23 mouse cellular contexts compared by ENCODE assay signal in the genomic region with DNA sequence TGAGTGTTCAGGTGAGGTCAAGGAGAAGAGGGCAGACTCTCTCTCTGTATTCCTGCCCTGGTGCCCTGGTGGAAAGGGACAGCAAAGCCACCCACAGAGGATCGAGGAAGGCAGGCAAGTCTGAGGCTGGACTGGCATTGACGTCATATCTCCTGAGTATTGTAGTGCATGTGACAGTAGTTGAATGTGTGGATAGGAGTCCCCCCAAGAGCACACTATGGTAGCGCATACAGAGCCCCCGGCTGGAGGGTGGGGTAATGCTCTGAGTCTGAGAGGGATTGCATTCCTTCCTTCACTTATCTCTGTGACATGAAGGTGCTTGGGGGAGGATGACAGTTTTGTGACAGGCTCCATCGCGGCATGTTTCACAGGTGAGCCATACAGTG. TPM values are rescaled to one million over a fixed set of nuclear protein-coding genes. Genes with fewer than 3 reads are reported as not detected.
DNase-seq lines count a peak whose midpoint lies in the region; ATAC-seq lines count a peak whose summit lies in the region.
"Had no signal": no experiment of that assay in that cellular context is flagged by ENCODE, and none has a peak within 500 bp of the region (broad histone marks: within the 10 kb centered on the region; RNA-seq: fewer than 3 reads in every experiment).

No protein-coding gene starts in this region.

- H3K4me3 ChIP-seq in heart, embryonic 10.5 days = no peak overlapping the region
- H3K4me3 ChIP-seq in limb, embryonic 12.5 days (replicated peaks) = no peak overlapping the region
- no peak overlapping the region for H3K4me3 ChIP-seq in limb, embryonic 10.5 days
- no peak overlapping the region for H3K4me3 ChIP-seq in midbrain, embryonic 11.5 days (ENCODE audit: low read depth, low read length)
- no peak overlapping the region for H3K4me3 ChIP-seq in midbrain, embryonic 16.5 days (ENCODE audit: low read depth, low read length)
- H3K4me3 ChIP-seq: forebrain, embryonic 15.5 days; kidney, embryonic 15.5 days; left cerebral cortex, adult 2 months had no signal

- H3K27me3 ChIP-seq in heart, embryonic 10.5 days (ENCODE audit: insufficient read depth, poor library complexity, severe bottlenecking) = no peaks in the 10 kb centered on the region
- H3K27me3 ChIP-seq in limb, embryonic 12.5 days = no peaks in the 10 kb centered on the region
- H3K27me3 ChIP-seq in limb, embryonic 10.5 days (ENCODE audit: low read depth, poor library complexity, severe bottlenecking) = no peaks in the 10 kb centered on the region
- H3K27me3 ChIP-seq in midbrain, embryonic 11.5 days (ENCODE audit: control insufficient read depth, insufficient read depth, low read length) = no peaks in the 10 kb centered on the region
- no peaks in the 10 kb centered on the region for H3K27me3 ChIP-seq in midbrain, embryonic 16.5 days (ENCODE audit: control insufficient read depth, insufficient read depth, low read depth, low read length)
- H3K27me3 ChIP-seq: forebrain, embryonic 15.5 days; kidney, embryonic 15.5 days had no signal

- H3K4me1 ChIP-seq in heart, embryonic 10.5 days = peaks cover 11% of the 10 kb centered on the region
- peaks cover 9% of the 10 kb centered on the region; the same call in 1 of the 2 replicates for H3K4me1 ChIP-seq in limb, embryonic 12.5 days (replicated peaks)
- peaks cover 9% of the 10 kb centered on the region for H3K4me1 ChIP-seq in limb, embryonic 10.5 days
- peaks cover 4% of the 10 kb centered on the region; the same call in 1 of the 2 replicates for H3K4me1 ChIP-seq in midbrain, embryonic 11.5 days (ENCODE audit: control insufficient read depth, insufficient read depth, low read length)
- no peaks in the 10 kb centered on the region for H3K4me1 ChIP-seq in midbrain, embryonic 16.5 days (ENCODE audit: control insufficient read depth, insufficient read depth, low read length)
- H3K4me1 ChIP-seq: forebrain, embryonic 15.5 days had no signal

- H3K4me2 ChIP-seq in limb, embryonic 12.5 days = no peak overlapping the region
- no peak overlapping the region for H3K4me2 ChIP-seq in midbrain, embryonic 11.5 days
- H3K4me2 ChIP-seq in midbrain, embryonic 16.5 days (ENCODE audit: low read length) = no peak overlapping the region
- H3K4me2 ChIP-seq: forebrain, embryonic 15.5 days; kidney, embryonic 15.5 days had no signal

- 22% methylated on average over 6 of the region's 6 CpGs for WGBS in heart, embryonic 10.5 days
- WGBS in limb, embryonic 12.5 days = 31% methylated on average over 6 of the region's 6 CpGs
- WGBS in limb, embryonic 10.5 days = 32% methylated on average over 6 of the region's 6 CpGs
- 44% methylated on average over 6 of the region's 6 CpGs for WGBS in midbrain, embryonic 11.5 days
- WGBS in midbrain, embryonic 16.5 days = 37% methylated on average over 6 of the region's 6 CpGs

- ATAC-seq in limb, embryonic 12.5 days (ENCODE audit: insufficient number of reproducible peaks, insufficient read depth, low FRiP score, low TSS enrichment, low read depth) = peak; percentile 26; the same call in 1 of the 2 replicates
- ATAC-seq in midbrain, embryonic 11.5 days (ENCODE audit: low FRiP score) = peak; percentile 46; the same call in 1 of the 2 replicates
- no peak for ATAC-seq in midbrain, embryonic 16.5 days
- ATAC-seq: forebrain, embryonic 15.5 days; hindbrain, embryonic 16.5 days; intestine, embryonic 16.5 days had no signal

- peak overlapping the region; percentile 56 for H3K27ac ChIP-seq in heart, embryonic 10.5 days
- no peak overlapping the region for H3K27ac ChIP-seq in limb, embryonic 12.5 days
- no peak overlapping the region for H3K27ac ChIP-seq in limb, embryonic 10.5 days
- H3K27ac ChIP-seq in midbrain, embryonic 11.5 days (ENCODE audit: low read depth, low read length) = no peak overlapping the region
- no peak overlapping the region for H3K27ac ChIP-seq in midbrain, embryonic 16.5 days (ENCODE audit: low read length)
- H3K27ac ChIP-seq: forebrain, embryonic 15.5 days; kidney, embryonic 15.5 days; left cerebral cortex, adult 2 months had no signal

- H3K9me3 ChIP-seq in heart, embryonic 10.5 days = no peaks in the 10 kb centered on the region
- no peaks in the 10 kb centered on the region for H3K9me3 ChIP-seq in limb, embryonic 12.5 days
- H3K9me3 ChIP-seq in limb, embryonic 10.5 days (replicated peaks) = no peaks in the 10 kb centered on the region
- H3K9me3 ChIP-seq in midbrain, embryonic 11.5 days (ENCODE audit: control insufficient read depth, low read length) = no peaks in the 10 kb centered on the region
- no peaks in the 10 kb centered on the region for H3K9me3 ChIP-seq in midbrain, embryonic 16.5 days (replicated peaks; ENCODE audit: control insufficient read depth, low read length, poor library complexity, severe bottlenecking)
- H3K9me3 ChIP-seq: forebrain, embryonic 15.5 days; kidney, embryonic 15.5 days had no signal

- no peak overlapping the region for H3K9ac ChIP-seq in limb, embryonic 12.5 days (replicated peaks)
- H3K9ac ChIP-seq in midbrain, embryonic 11.5 days (ENCODE audit: low read length) = no peak overlapping the region
- no peak overlapping the region for H3K9ac ChIP-seq in midbrain, embryonic 16.5 days (ENCODE audit: low read depth, low read length)
- H3K9ac ChIP-seq: forebrain, embryonic 15.5 days; kidney, embryonic 15.5 days had no signal

- no peaks in the 10 kb centered on the region for H3K36me3 ChIP-seq in heart, embryonic 10.5 days
- H3K36me3 ChIP-seq in limb, embryonic 12.5 days = no peaks in the 10 kb centered on the region
- no peaks in the 10 kb centered on the region for H3K36me3 ChIP-seq in limb, embryonic 10.5 days
- H3K36me3 ChIP-seq in midbrain, embryonic 11.5 days (ENCODE audit: control insufficient read depth, insufficient read depth, low read length) = no peaks in the 10 kb centered on the region
- no peaks in the 10 kb centered on the region for H3K36me3 ChIP-seq in midbrain, embryonic 16.5 days (ENCODE audit: control insufficient read depth, insufficient read depth, low read length)
- H3K36me3 ChIP-seq: forebrain, embryonic 15.5 days; G1E; kidney, embryonic 15.5 days had no signal

- DNase-seq in heart, embryonic 10.5 days (ENCODE audit: low spot score) = no peak
- DNase-seq in heart, postnatal 14 days = no peak
- no peak for DNase-seq in limb, embryonic 10.5 days (ENCODE audit: low spot score)
- no peak for DNase-seq in midbrain, embryonic 11.5 days (ENCODE audit: low spot score, missing footprints)
- DNase-seq in gastrocnemius, postnatal 10 days = no peak
- DNase-seq: adrenal gland, postnatal 25 days; cerebellum, adult 11 months; cerebellum, postnatal 10 days; gastrocnemius, postnatal 25 days; kidney, postnatal 4 days; layer of hippocampus, adult 9-11 months; left cerebral cortex, postnatal 4 days; lung, adult 18-20 months; right cerebral cortex, postnatal 4 days; thymus, postnatal 25 days had no signal

- intact Hi-C loops in heart, postnatal 14 days (cut with DNase I) = no loop called here

RNA-seq across cellular contexts. Expression of a gene that starts 6.6 kb away (rescaled TPM):
- 8.5 and 12.3 TPM in 2 replicates for polyA plus RNA-seq in heart, embryonic 10.5 days (2016; fragmentation: Nextera tagmentation; extraction: Ambion mirVana)
- 1 to 10 TPM; 6.9 to 7.2 TPM for total RNA-seq in heart, postnatal 14 days (2021)
- 7.0 and 7.7 TPM in 2 replicates for polyA plus RNA-seq in limb, embryonic 12.5 days (2016; fragmentation: Nextera tagmentation; extraction: Ambion mirVana)
- 3.1 and 3.5 TPM in 2 replicates for polyA plus RNA-seq in limb, embryonic 10.5 days (2016; fragmentation: Nextera tagmentation; extraction: Ambion mirVana)
- polyA plus RNA-seq in midbrain, embryonic 11.5 days (2014; fragmentation: Nextera tagmentation; extraction: Ambion mirVana) = 9.0 and 10.4 TPM in 2 replicates
- polyA plus RNA-seq in midbrain, embryonic 16.5 days (2015; fragmentation: Nextera tagmentation; extraction: Ambion mirVana) = 4.9 and 5.2 TPM in 2 replicates
- total RNA-seq in gastrocnemius, postnatal 10 days (2021) = 10 to 100 TPM; 24.9 to 39.5 TPM
- polyA plus RNA-seq: G1E had no signal

RNA-seq across cellular contexts. Expression of a gene that starts 14.4 kb away (rescaled TPM):
- 1.1 and 1.3 TPM in 2 replicates for polyA plus RNA-seq in heart, embryonic 10.5 days (2016; fragmentation: Nextera tagmentation; extraction: Ambion mirVana)
- under 1 TPM; 0.68 to 0.74 TPM for total RNA-seq in heart, postnatal 14 days (2021)
- polyA plus RNA-seq in limb, embryonic 12.5 days (2016; fragmentation: Nextera tagmentation; extraction: Ambion mirVana) = 0.73 and 1.3 TPM in 2 replicates
- 0.56 and 0.96 TPM in 2 replicates for polyA plus RNA-seq in limb, embryonic 10.5 days (2016; fragmentation: Nextera tagmentation; extraction: Ambion mirVana)
- polyA plus RNA-seq in midbrain, embryonic 11.5 days (2014; fragmentation: Nextera tagmentation; extraction: Ambion mirVana) = 1.4 and 2.0 TPM in 2 replicates
- 0.70 and 1.0 TPM in 2 replicates for polyA plus RNA-seq in midbrain, embryonic 16.5 days (2015; fragmentation: Nextera tagmentation; extraction: Ambion mirVana)
- 1 to 10 TPM; 1.4 to 2.1 TPM for total RNA-seq in gastrocnemius, postnatal 10 days (2021)
- total RNA-seq: G1E; left cerebral cortex, adult 2 months had no signal
- polyA plus RNA-seq: G1E had no signal
